Mouse (Mus musculus): Measurements from ENCODE around the gene Ins2.

DNA sequence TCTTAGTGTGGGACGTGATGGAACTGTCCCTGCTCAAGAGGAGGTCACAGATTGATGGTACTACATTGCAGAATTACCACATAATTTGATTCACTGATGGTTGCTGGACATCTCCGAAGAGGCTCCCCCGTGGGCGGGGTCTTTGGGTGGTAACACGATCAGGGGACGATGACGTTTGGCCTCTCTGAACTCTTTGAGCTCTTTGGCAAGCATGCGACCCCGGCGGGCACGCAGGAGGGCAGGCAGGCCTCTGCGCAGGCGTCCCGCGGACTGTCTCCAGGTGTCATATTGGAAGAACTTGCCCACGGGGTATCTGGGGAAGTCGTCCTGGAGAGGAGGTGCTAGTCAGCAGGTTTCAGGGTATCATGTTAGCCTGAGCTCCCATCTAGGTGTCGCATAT lies 89.5 kb downstream of the Ins2 start:
- TF ChIP-seq CTCF (IDR thresholded peaks at IDR 0.05; ENCODE audit: low read depth) (no peak), EP300 (IDR thresholded peaks at IDR 0.05; ENCODE audit: low read depth) (no peak)
